Mouse (Mus musculus) MEL (cell line): ENCODE data around the gene Odaph. TPM values are rescaled to one million over a fixed set of nuclear protein-coding genes. Genes with fewer than 3 reads are reported as not detected.
A peak's percentile ranks its signal among the peaks of the same experiment; 100 is the strongest.

Source experiments
- DNase-seq: peaks from one replicate; pipeline ENCODE4 v3.0.0; 2011; ENCODE audit warnings: low read depth, low spot score
- H3K27ac ChIP-seq: 2 replicates; pipeline ENCODE4 v1.5.1; 2012; ENCODE audit warnings: low read depth, mild to moderate bottlenecking, control low read depth, low read length, moderate library complexity; ENCODE audit not compliant: control insufficient read depth
- H3K27me3 ChIP-seq, 2 experiments: fragments of 150-350 bp in 1 of 2; sonication (generic) in 1 of 2; 2 replicates each; pipeline ENCODE4 v1.6.1; 2012; ENCODE audit warnings: low read length in 2 of 2, mild to moderate bottlenecking in 2 of 2, improper control_type of control experiment in 1 of 2, moderate library complexity in 1 of 2; ENCODE audit not compliant: insufficient read depth in 2 of 2, control insufficient read depth in 1 of 2
- H3K36me3 ChIP-seq, 2 experiments: 2 replicates each; pipeline ENCODE4 v1.6.1; 2012 to 2014; ENCODE audit warnings: low read length in 2 of 2, improper control_type of control experiment in 1 of 2, inconsistent platforms in 1 of 2, mild to moderate bottlenecking in 1 of 2; ENCODE audit not compliant: insufficient read depth in 2 of 2, control insufficient read depth in 1 of 2
- H3K4me1 ChIP-seq, 2 experiments: fragments of 150-350 bp in 1 of 2; sonication (generic) in 1 of 2; 2 replicates each; pipeline ENCODE4 v1.6.1; 2012; ENCODE audit warnings: low read length in 2 of 2, improper control_type of control experiment in 1 of 2, mild to moderate bottlenecking in 1 of 2; ENCODE audit not compliant: insufficient read depth in 2 of 2, control insufficient read depth in 1 of 2
- H3K4me3 ChIP-seq, 2 experiments: fragments of 150-350 bp in 1 of 2; sonication (generic) in 1 of 2; 2 replicates each; pipeline ENCODE4 v1.5.1; 2012; ENCODE audit warnings: low read depth in 2 of 2, low read length in 2 of 2, mild to moderate bottlenecking in 2 of 2, moderate library complexity in 2 of 2, control low read depth in 1 of 2, improper control_type of control experiment in 1 of 2; ENCODE audit not compliant: control insufficient read depth in 1 of 2, insufficient read depth in 1 of 2
- H3K79me2 ChIP-seq: 2 replicates; pipeline ENCODE4 v1.6.1; 2012; ENCODE audit warnings: mild to moderate bottlenecking, low read length, moderate library complexity; ENCODE audit not compliant: control insufficient read depth, poor library complexity, insufficient read depth
- H3K9ac ChIP-seq: 2 replicates; pipeline ENCODE4 v1.6.1; 2012; ENCODE audit warnings: low read depth, mild to moderate bottlenecking, control low read depth, low read length, moderate library complexity; ENCODE audit not compliant: control insufficient read depth, poor library complexity, severe bottlenecking
- H3K9me3 ChIP-seq: fragments of 150-350 bp; sonication (generic); replicated peaks from 2 replicates; pipeline ENCODE4 v1.6.1; 2012; ENCODE audit warnings: mild to moderate bottlenecking, low read length, improper control_type of control experiment, moderate library complexity; ENCODE audit not compliant: insufficient read depth
- CHD1 ChIP-seq: IDR thresholded peaks from 2 replicates; pipeline ENCODE4 v1.6.1; 2012; ENCODE audit warnings: low read depth, mild to moderate bottlenecking, inconsistent platforms, low read length, improper control_type of control experiment
- CHD2 ChIP-seq: IDR thresholded peaks from 2 replicates; pipeline ENCODE4 v1.6.1; 2011; ENCODE audit warnings: low read length, improper control_type of control experiment
- E2F4 ChIP-seq: IDR thresholded peaks from 2 replicates; pipeline ENCODE4 v1.6.1; 2011; ENCODE audit warnings: low read depth, low read length, improper control_type of control experiment, borderline replicate concordance
- GABPA ChIP-seq: IDR thresholded peaks from 2 replicates; pipeline ENCODE4 v1.6.1; 2012; ENCODE audit warnings: low read depth, mild to moderate bottlenecking, inconsistent platforms, low read length, improper control_type of control experiment, moderate library complexity
- JUND ChIP-seq: IDR thresholded peaks from 2 replicates; pipeline ENCODE4 v1.6.1; 2011; ENCODE audit warnings: low read depth, mild to moderate bottlenecking, improper control_type of control experiment, low read length
- MAFK ChIP-seq: IDR thresholded peaks from 2 replicates; pipeline ENCODE4 v1.6.1; 2011; ENCODE audit warnings: low read depth, mild to moderate bottlenecking, low read length, improper control_type of control experiment, borderline replicate concordance
- MEF2A ChIP-seq: IDR thresholded peaks from 2 replicates; pipeline ENCODE4 v1.6.1; 2014; ENCODE audit warnings: low read depth, mild to moderate bottlenecking, inconsistent platforms, low read length, improper control_type of control experiment; ENCODE audit not compliant: poor library complexity, insufficient replicate concordance, severe bottlenecking; ENCODE audit errors: extremely low read depth
- MYB ChIP-seq: IDR thresholded peaks from 2 replicates; pipeline ENCODE4 v1.6.1; 2011; ENCODE audit warnings: mild to moderate bottlenecking, low read depth, low read length, improper control_type of control experiment
- MYC ChIP-seq: IDR thresholded peaks from 2 replicates; pipeline ENCODE4 v1.6.1; 2011; ENCODE audit warnings: low read depth, mild to moderate bottlenecking, low read length, improper control_type of control experiment, moderate library complexity
- POLR2A ChIP-seq, 2 experiments: IDR thresholded peaks; 2 replicates each; pipeline ENCODE4 v1.6.1; 2011 to 2012; ENCODE audit warnings: low read length in 2 of 2, mild to moderate bottlenecking in 2 of 2, control low read depth in 1 of 2, improper control_type of control experiment in 1 of 2, low read depth in 1 of 2, moderate library complexity in 1 of 2; ENCODE audit not compliant: control insufficient read depth in 1 of 2, insufficient read depth in 1 of 2, poor library complexity in 1 of 2
- POLR2AphosphoS2 ChIP-seq: IDR thresholded peaks from 2 replicates; pipeline ENCODE4 v1.6.1; 2011; ENCODE audit warnings: low read length, improper control_type of control experiment
- RAD21 ChIP-seq: IDR thresholded peaks from 2 replicates; pipeline ENCODE4 v1.6.1; 2011; ENCODE audit warnings: mild to moderate bottlenecking, low read depth, low read length, improper control_type of control experiment
- SMC3 ChIP-seq: IDR thresholded peaks from 2 replicates; pipeline ENCODE4 v1.6.1; 2011; ENCODE audit warnings: low read depth, low read length, improper control_type of control experiment
- TCF12 ChIP-seq: IDR thresholded peaks from 2 replicates; pipeline ENCODE4 v1.6.1; 2014; ENCODE audit warnings: low read depth, mild to moderate bottlenecking, inconsistent platforms, low read length, improper control_type of control experiment, moderate library complexity
- USF1 ChIP-seq: IDR thresholded peaks from 2 replicates; pipeline ENCODE4 v1.6.1; 2014; ENCODE audit warnings: low read depth, mild to moderate bottlenecking, inconsistent platforms, low read length, improper control_type of control experiment, moderate library complexity
- USF2 ChIP-seq, 2 experiments: IDR thresholded peaks; 2 replicates each; pipeline ENCODE4 v1.6.1; 2011 to 2012; ENCODE audit warnings: improper control_type of control experiment in 2 of 2, low read length in 2 of 2, borderline replicate concordance in 1 of 2, inconsistent platforms in 1 of 2, low read depth in 1 of 2, mild to moderate bottlenecking in 1 of 2; ENCODE audit not compliant: insufficient read depth in 1 of 2
- ZKSCAN1 ChIP-seq: IDR thresholded peaks from 2 replicates; pipeline ENCODE4 v1.6.1; 2012; ENCODE audit warnings: low read depth, mild to moderate bottlenecking, inconsistent platforms, low read length, improper control_type of control experiment, moderate library complexity
- polyA plus RNA-seq, 2 experiments: library from polyadenylated mRNA; stranded (reverse) in 1 of 2; unstranded in 1 of 2; fragments of >175 nt in 1 of 2; fragments of >200 nt in 1 of 2; gene quantifications; 2 replicates each; pipeline versions ENCODE4 v1.2.1 to v1.2.4; 2012; ENCODE audit warnings: low replicate concordance in 2 of 2, low read depth in 1 of 2; ENCODE audit not compliant: insufficient read length in 2 of 2, insufficient read depth in 1 of 2, missing spikeins in 1 of 2
- total RNA-seq: library from RNA; depleted of rRNA; stranded (reverse); fragments of 300-350 nt; gene quantifications from 2 replicates; pipeline ENCODE4 v1.2.3, GENCODE M21; 2012

Gene Odaph
- total and polyA plus RNA-seq, 3 experiments = 0.27 to 0.65 TPM; not detected in 1

DNA sequence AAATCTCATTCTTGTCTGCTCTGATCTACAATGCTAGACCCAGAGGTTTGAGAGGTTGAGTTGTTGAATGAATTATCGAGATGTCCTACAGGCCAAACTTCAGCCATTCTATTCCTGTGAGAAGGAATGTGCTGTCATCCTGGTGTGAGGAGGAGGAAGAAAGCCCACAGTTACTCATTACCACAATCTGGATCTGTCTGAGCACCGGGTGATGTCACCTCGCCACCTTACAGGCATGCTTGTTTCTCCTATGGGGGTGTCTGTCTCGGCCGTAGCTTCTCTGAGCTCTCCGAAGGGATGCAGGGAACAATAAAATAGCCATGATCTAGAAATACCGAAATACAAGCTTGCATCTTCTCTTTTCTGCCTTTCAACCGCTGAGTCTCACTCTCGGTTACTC lies 11.5 kb upstream of the Odaph start:
- no peaks in the 10 kb centered on the region for H3K4me1 ChIP-seq
- no peak overlapping the region for H3K4me3 ChIP-seq
- H3K9ac ChIP-seq = no peak overlapping the region
- TF ChIP-seq POLR2AphosphoS2 (no peak), SMC3 (no peak), TCF12 (no peak), MYC (no peak), RAD21 (no peak), MEF2A (no peak), USF2 (IDR thresholded peaks at IDR 0.05; ENCODE audit: borderline replicate concordance in 1 of 2, insufficient read depth in 1 of 2, low read depth in 1 of 2, low read length in 2 of 2) (no peak), CHD1 (no peak), ZKSCAN1 (no peak)
- H3K27me3 ChIP-seq = no peaks in the 10 kb centered on the region
- DNase-seq = no peak
- no peaks in the 10 kb centered on the region for H3K36me3 ChIP-seq
- no peak overlapping the region for H3K27ac ChIP-seq
- H3K9me3 ChIP-seq = no peaks in the 10 kb centered on the region
- H3K79me2 ChIP-seq = no peaks in the 10 kb centered on the region

GRCm38 (mm10) chr5:91976566-91977396 lies 10.5 kb upstream of the Odaph start:
- TF ChIP-seq CHD1 = no peak
- TF ChIP-seq MYB = no peak
- no peak for TF ChIP-seq JUND
- Histone ChIP-seq H3K79me2 (no peaks in the 10 kb centered on the region), H3K36me3 (no peaks in the 10 kb centered on the region), H3K4me3 (no peak overlapping the region), H3K9ac (no peak overlapping the region), H3K27me3 (no peaks in the 10 kb centered on the region), H3K4me1 (no peaks in the 10 kb centered on the region), H3K27ac (no peak overlapping the region), H3K9me3 (no peaks in the 10 kb centered on the region)
- no peak for DNase-seq

- H3K79me2 ChIP-seq = no peaks in the 10 kb centered on the region
- no peak overlapping the region for H3K9ac ChIP-seq
- no peaks in the 10 kb centered on the region for H3K4me1 ChIP-seq
- H3K27ac ChIP-seq = no peak overlapping the region
- no peaks in the 10 kb centered on the region for H3K9me3 ChIP-seq
- H3K4me3 ChIP-seq = no peak overlapping the region
- TF ChIP-seq E2F4 = no peak
- TF ChIP-seq POLR2A (IDR thresholded peaks at IDR 0.05; ENCODE audit: control insufficient read depth in 1 of 2, insufficient read depth in 1 of 2, low read depth in 1 of 2, low read length in 2 of 2, poor library complexity in 1 of 2) = no peak
- TF ChIP-seq MAFK = no peak
- no peak for TF ChIP-seq SMC3
- no peak for TF ChIP-seq CHD2
- TF ChIP-seq GABPA = no peak
- no peak for TF ChIP-seq USF1
- TF ChIP-seq, all 39 proteins: peak for 0
- DNase-seq = peak; percentile 44
- H3K27me3 ChIP-seq = no peaks in the 10 kb centered on the region
- H3K36me3 ChIP-seq = no peaks in the 10 kb centered on the region
Measured at GRCm38 (mm10) chr5:91977397-91977770, 9.9 kb upstream of the Odaph start.
